Mouse (Mus musculus) retina, postnatal 1 day (tissue): ENCODE results near the gene Cacng8.
A peak's percentile ranks its signal among the peaks of the same experiment; 100 is the strongest.

Experiments
- DNase-seq: peaks from one replicate; pipeline ENCODE4 v3.0.0-alpha.2; 2012

The Cacng8 gene

DNA sequence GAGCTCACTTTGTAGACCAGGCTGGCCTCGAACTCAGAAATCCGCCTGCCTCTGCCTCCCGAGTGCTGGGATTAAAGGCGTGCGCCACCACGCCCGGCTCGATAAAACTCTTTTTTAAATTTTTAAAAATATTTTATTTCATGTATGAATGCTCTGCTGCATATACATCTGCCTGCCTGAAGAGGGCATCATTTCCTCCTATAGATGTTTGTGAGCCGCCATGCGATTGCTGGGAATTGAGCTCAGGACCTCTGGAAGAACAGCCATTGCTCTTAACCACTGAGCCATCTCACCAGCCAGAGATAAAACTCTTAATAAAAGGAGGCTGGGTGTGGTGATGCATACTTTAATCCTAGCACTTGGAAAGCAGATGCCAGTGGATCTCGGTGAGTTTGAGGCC lies 49.5 kb downstream of the Cacng8 start:
- no peak for DNase-seq

DNA sequence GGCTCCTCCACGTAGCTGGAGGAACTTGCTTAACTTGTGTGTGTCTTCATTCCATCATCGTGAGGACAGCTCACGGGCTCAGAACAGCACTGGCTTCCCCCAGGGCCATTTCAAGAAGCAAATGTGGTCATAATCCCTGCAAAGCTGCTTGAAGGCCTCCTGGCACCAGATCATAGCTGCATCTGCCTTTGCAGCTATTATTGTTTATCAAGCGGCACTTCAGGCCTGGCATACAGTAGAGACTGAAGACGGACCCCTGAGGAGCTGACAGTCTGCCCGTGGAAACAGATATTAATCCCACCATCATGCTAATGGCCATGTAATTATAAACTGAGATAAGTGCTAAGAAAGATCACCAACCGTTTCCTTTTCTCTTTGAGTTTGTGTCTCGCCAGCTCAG lies 50.0 kb downstream of the Cacng8 start:
- peak; percentile 36 for DNase-seq

DNA sequence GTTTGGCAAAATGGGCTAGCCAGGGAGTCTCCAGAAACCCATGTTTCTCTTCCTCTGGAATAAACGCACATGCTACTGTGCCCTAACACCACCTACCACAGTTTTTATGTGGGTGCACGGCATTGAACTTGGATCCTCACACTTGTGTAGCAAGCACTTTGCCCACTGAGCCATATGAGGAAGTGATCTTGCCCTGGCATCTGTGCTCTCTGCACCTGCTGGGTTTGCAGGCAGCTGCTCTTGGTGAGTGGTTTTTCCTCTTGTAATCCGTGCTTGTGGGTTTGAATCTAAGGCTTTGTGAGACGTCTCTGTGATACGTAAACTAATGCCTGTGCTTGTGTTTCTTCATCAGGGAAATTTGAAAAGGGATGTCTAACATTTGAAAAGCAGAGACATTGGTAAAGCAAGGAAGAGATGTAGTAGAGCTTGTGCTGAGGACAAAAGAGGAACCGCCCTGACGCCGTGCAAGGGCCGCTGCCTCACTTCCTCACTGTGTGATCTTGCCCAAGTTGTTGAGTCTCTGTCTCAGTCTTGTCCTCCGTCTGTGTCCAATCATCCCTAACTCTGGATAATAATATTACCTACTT lies 52.1 kb downstream of the Cacng8 start:
- no peak for DNase-seq

DNA sequence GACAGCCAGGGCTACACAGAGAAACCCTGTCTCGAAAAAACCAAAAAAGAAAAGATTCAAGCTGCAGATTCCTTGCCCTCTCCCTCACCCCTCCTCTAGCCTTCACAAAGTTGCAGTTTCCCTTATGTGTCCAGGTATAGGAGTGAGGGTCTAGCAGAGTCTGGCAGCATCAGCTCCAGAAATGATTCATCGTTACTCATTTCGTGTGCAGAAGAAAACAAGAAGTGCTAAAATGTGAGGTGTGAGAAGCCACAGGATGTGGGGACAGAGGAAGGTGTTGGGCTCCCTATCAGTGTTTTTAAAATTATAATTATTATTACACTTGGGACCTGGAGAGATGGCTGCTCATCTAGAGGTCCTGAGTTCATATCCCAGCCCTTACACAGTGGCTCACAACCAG lies 54.2 kb downstream of the Cacng8 start:
- no peak for DNase-seq

- DNase-seq = no peak
Observed at GRCm38 (mm10) chr7:3446584-3446983, 56.1 kb downstream of the Cacng8 start.

- no peak for DNase-seq
Observed at GRCm38 (mm10) chr7:3447026-3447425, 56.5 kb downstream of the Cacng8 start.

GRCm38 (mm10) chr7:3448737-3449454 lies 58.4 kb downstream of the Cacng8 start:
- DNase-seq = peak; percentile 73

GRCm38 (mm10) chr7:3450671-3451070 lies 60.2 kb downstream of the Cacng8 start:
- DNase-seq = no peak

DNA sequence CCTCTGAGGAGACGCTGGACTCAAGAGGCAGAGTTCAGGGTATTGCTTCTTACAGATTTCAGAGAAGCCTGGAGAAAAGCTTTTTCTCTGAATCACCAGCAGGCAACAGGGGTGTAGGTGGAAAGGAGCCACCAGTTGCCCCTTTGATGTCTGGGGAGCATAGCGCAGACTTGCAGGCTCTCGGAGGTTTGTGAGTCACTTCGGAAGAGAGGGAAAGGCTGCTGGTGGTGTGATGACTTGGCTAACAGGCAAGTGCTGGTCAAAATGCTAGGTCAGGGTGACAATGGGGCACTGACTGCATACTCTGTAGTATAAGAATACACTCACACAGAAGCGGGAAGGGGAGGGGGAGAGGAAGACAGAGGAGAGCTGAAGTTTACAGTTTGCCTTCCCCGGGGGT lies 60.7 kb downstream of the Cacng8 start:
- no peak for DNase-seq

- no peak for DNase-seq
Observed at GRCm38 (mm10) chr7:3452821-3453485, 62.5 kb downstream of the Cacng8 start.

GRCm38 (mm10) chr7:3453486-3454183 lies 63.2 kb downstream of the Cacng8 start:
- peak; percentile 22 for DNase-seq

DNA sequence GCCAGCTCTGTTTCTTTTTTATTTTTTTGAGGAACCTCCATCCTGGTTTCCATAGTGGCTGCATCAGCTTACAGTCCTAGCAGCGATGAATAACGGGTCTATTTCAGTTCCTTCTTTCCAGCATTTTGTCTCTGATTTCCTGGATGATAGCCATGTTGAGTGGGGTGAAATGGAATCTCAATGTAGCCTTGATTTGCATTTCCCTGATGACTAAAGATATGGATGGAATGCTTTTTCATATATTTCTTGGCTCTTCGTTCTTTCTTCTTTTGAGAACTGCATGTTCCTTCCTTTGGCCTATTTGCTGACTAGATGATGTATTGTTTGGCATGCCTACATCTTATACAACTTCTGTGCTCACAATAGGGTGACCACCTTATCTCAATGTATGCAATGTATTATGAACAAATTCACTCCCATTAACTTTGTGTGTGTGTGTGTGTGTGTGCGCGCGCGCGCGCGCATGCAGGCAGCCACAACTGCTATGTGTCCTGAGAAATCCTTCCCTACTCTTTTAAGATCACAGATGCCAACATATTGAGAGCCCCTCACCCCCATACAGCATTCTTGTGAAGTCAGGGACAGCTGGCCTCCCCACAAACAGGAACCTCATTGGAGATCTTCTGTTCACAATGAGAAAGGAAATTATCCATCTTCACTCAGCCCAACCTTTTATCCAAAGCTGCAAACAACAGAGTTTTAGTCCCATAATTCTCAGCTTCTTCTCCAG lies 66.8 kb downstream of the Cacng8 start:
- DNase-seq = no peak

GRCm38 (mm10) chr7:3457841-3458217 lies 67.3 kb downstream of the Cacng8 start:
- DNase-seq = no peak

DNA sequence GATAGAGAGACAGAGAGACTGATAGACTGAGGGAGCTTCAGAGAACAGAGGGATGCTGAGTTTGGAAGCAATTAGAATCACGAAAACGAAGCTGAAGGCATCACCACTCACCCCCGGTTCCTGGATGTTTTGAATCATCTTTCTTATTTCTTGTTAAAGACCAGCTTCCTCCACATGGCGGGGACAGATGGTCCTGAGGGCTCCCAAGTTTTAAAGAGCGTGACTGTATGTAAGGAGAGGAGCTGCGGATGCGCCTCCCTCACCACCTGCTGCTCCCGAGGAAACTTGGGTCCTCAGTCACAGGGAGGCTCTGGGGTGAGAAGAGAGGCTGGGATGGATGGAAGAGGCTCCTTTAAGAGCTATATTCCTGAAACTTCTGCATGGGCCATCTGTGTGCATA lies 69.8 kb downstream of the Cacng8 start:
- DNase-seq = no peak

- DNase-seq = no peak
Observed at GRCm38 (mm10) chr7:3463306-3463705, 72.8 kb downstream of the Cacng8 start.
